Mouse (Mus musculus): ENCODE data around the gene Prdm10. TPM values are rescaled to one million over a fixed set of nuclear protein-coding genes. Genes with fewer than 3 reads are reported as not detected.

The Prdm10 gene
- total and polyA plus RNA-seq, 2 experiments from 2014 or later = 5.1 to 16.0 TPM

- ATAC-seq (no peak), DNase-seq (no peak)
- no peak overlapping the region for H3K4me2 ChIP-seq (ENCODE audit: low read depth)
- no peak overlapping the region for H3K4me3 ChIP-seq (ENCODE audit: low read depth, low read length)
- H3K4me1 ChIP-seq (ENCODE audit: insufficient read depth) = no peaks in the 10 kb centered on the region
- H3K9me3 ChIP-seq (ENCODE audit: low read length) = no peaks in the 10 kb centered on the region
- no peaks in the 10 kb centered on the region for H3K36me3 ChIP-seq (ENCODE audit: insufficient read depth)
- H3K27me3 ChIP-seq (ENCODE audit: insufficient read depth, low read length) = no peaks in the 10 kb centered on the region
- no peak overlapping the region for H3K27ac ChIP-seq (ENCODE audit: low read depth, low read length)
- WGBS = 92% methylated on average over 7 of the region's 7 CpGs
- TF ChIP-seq CTCF (IDR thresholded peaks at IDR 0.05; ENCODE audit: low read depth) = no peak
- H3K9ac ChIP-seq = no peak overlapping the region
Measured at GRCm38 (mm10) chr9:31241208-31241699, 39.1 kb upstream of the Prdm10 start.

GRCm38 (mm10) chr9:31243306-31243938 is 36.9 kb upstream of the Prdm10 start:
- no peak overlapping the region for H3K4me2 ChIP-seq (ENCODE audit: low read depth)
- H3K27me3 ChIP-seq (ENCODE audit: insufficient read depth, low read length) = no peaks in the 10 kb centered on the region
- WGBS = 76% methylated on average over 18 of the region's 18 CpGs
- H3K9me3 ChIP-seq (ENCODE audit: low read length) = no peaks in the 10 kb centered on the region
- H3K9ac ChIP-seq = no peak overlapping the region
- no peak overlapping the region for H3K27ac ChIP-seq (ENCODE audit: low read depth, low read length)
- no peaks in the 10 kb centered on the region for H3K36me3 ChIP-seq (ENCODE audit: insufficient read depth)
- DNase-seq = no peak
- H3K4me3 ChIP-seq (ENCODE audit: low read depth, low read length) = no peak overlapping the region
- H3K4me1 ChIP-seq (ENCODE audit: insufficient read depth) = no peaks in the 10 kb centered on the region
- no peak for TF ChIP-seq CTCF (IDR thresholded peaks at IDR 0.05; ENCODE audit: low read depth)
- no peak for ATAC-seq

DNA sequence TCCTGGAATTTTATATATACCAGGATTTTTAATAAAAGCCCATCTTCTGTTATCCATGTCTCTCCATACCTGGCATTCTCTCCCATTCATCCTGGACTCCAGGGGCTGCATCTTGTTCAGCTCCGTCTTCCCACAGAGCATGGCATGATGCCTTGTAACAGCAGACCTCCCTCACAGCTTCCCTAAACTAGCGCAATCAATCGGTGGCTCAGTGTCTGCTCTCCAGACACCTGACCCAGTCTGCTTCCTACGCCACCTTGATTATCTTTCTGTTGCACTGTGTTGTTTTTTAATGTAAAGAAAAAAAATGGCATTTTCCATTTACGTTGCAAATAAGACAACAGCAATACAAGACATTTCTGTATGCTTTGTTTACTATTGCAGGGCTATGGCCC is 36.4 kb upstream of the Prdm10 start:
- TF ChIP-seq CTCF (IDR thresholded peaks at IDR 0.05; ENCODE audit: low read depth) = no peak
- no peak overlapping the region for H3K9ac ChIP-seq
- no peaks in the 10 kb centered on the region for H3K9me3 ChIP-seq (ENCODE audit: low read length)
- no peak overlapping the region for H3K4me2 ChIP-seq (ENCODE audit: low read depth)
- no peaks in the 10 kb centered on the region for H3K4me1 ChIP-seq (ENCODE audit: insufficient read depth)
- H3K27ac ChIP-seq (ENCODE audit: low read depth, low read length) = no peak overlapping the region
- ATAC-seq = no peak
- no peak overlapping the region for H3K4me3 ChIP-seq (ENCODE audit: low read depth, low read length)
- no peak for DNase-seq
- 66% methylated on average over 5 of the region's 5 CpGs for WGBS
- no peaks in the 10 kb centered on the region for H3K27me3 ChIP-seq (ENCODE audit: insufficient read depth, low read length)
- H3K36me3 ChIP-seq (ENCODE audit: insufficient read depth) = no peaks in the 10 kb centered on the region

DNA sequence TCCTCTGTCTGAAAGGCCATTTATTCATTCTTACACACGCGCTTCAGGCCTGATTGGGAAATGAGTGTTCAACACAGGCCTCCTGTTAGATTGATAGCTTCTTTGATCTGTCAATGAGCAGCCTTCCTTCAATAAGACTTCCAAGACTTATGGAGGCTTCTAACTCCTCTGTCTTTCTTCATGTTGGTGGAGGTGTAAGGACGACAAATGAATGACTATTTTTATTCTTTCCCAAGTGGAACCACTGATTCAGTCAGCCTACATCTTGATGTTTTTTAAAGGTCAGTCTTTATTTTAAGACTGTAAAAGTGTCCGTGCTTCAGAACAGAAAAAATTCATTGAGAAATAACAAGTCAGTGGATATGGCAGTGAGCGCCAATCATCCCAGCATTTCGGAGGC is 35.3 kb upstream of the Prdm10 start:
- DNase-seq = no peak
- Histone ChIP-seq H3K9ac (no peak overlapping the region), H3K27me3 (ENCODE audit: insufficient read depth, low read length) (no peaks in the 10 kb centered on the region), H3K4me3 (ENCODE audit: low read depth, low read length) (no peak overlapping the region), H3K36me3 (ENCODE audit: insufficient read depth) (no peaks in the 10 kb centered on the region), H3K4me2 (ENCODE audit: low read depth) (no peak overlapping the region), H3K9me3 (ENCODE audit: low read length) (no peaks in the 10 kb centered on the region), H3K27ac (ENCODE audit: low read depth, low read length) (no peak overlapping the region), H3K4me1 (ENCODE audit: insufficient read depth) (no peaks in the 10 kb centered on the region)
- TF ChIP-seq CTCF (IDR thresholded peaks at IDR 0.05; ENCODE audit: low read depth) = no peak
- WGBS = 91% methylated on average over 6 of the region's 6 CpGs
- ATAC-seq = no peak

- Histone ChIP-seq H3K9ac (no peak overlapping the region), H3K27ac (ENCODE audit: low read depth, low read length) (no peak overlapping the region), H3K4me2 (ENCODE audit: low read depth) (no peak overlapping the region), H3K9me3 (ENCODE audit: low read length) (no peaks in the 10 kb centered on the region), H3K27me3 (ENCODE audit: insufficient read depth, low read length) (no peaks in the 10 kb centered on the region), H3K4me3 (ENCODE audit: low read depth, low read length) (no peak overlapping the region), H3K4me1 (ENCODE audit: insufficient read depth) (no peaks in the 10 kb centered on the region), H3K36me3 (ENCODE audit: insufficient read depth) (no peaks in the 10 kb centered on the region)
- TF ChIP-seq CTCF (IDR thresholded peaks at IDR 0.05; ENCODE audit: low read depth) = no peak
- ATAC-seq (no peak), DNase-seq (no peak)
- WGBS = 67% methylated on average over 6 of the region's 6 CpGs
Measured at GRCm38 (mm10) chr9:31246421-31246820, 33.9 kb upstream of the Prdm10 start.

- Histone ChIP-seq H3K4me1 (ENCODE audit: insufficient read depth) (no peaks in the 10 kb centered on the region), H3K36me3 (ENCODE audit: insufficient read depth) (no peaks in the 10 kb centered on the region), H3K4me3 (ENCODE audit: low read depth, low read length) (no peak overlapping the region), H3K27me3 (ENCODE audit: insufficient read depth, low read length) (no peaks in the 10 kb centered on the region), H3K9ac (no peak overlapping the region), H3K4me2 (ENCODE audit: low read depth) (no peak overlapping the region), H3K27ac (ENCODE audit: low read depth, low read length) (no peak overlapping the region), H3K9me3 (ENCODE audit: low read length) (no peaks in the 10 kb centered on the region)
- WGBS = 77% methylated on average over 8 of the region's 8 CpGs
- TF ChIP-seq CTCF (IDR thresholded peaks at IDR 0.05; ENCODE audit: low read depth) = no peak
- DNase-seq = no peak
- ATAC-seq = no peak
Measured at GRCm38 (mm10) chr9:31247447-31248220, 32.7 kb upstream of the Prdm10 start.

GRCm38 (mm10) chr9:31252182-31252799 is 28.0 kb upstream of the Prdm10 start:
- Histone ChIP-seq H3K4me1 (ENCODE audit: insufficient read depth) (no peaks in the 10 kb centered on the region), H3K27me3 (ENCODE audit: insufficient read depth, low read length) (no peaks in the 10 kb centered on the region), H3K4me3 (ENCODE audit: low read depth, low read length) (no peak overlapping the region), H3K9me3 (ENCODE audit: low read length) (no peaks in the 10 kb centered on the region), H3K4me2 (ENCODE audit: low read depth) (no peak overlapping the region), H3K9ac (no peak overlapping the region), H3K36me3 (ENCODE audit: insufficient read depth) (no peaks in the 10 kb centered on the region), H3K27ac (ENCODE audit: low read depth, low read length) (no peak overlapping the region)
- DNase-seq = no peak
- 86% methylated on average over 10 of the region's 10 CpGs for WGBS
- no peak for ATAC-seq
- TF ChIP-seq CTCF (IDR thresholded peaks at IDR 0.05; ENCODE audit: low read depth) = no peak
